ENCODE assay signal across 8 mouse cellular contexts in genomic region chr19:37436514-37437288, GRCm38 (mm10). TPM values are rescaled to one million over a fixed set of nuclear protein-coding genes. Genes with fewer than 3 reads are reported as not detected.
DNase-seq lines count a peak whose midpoint lies in the region; ATAC-seq and TF ChIP-seq lines count a peak whose summit lies in the region.

No protein-coding gene starts in this region.

- no peaks in the 10 kb centered on the region for H3K9me3 ChIP-seq in forebrain, embryonic 13.5 days (replicated peaks)
- no peaks in the 10 kb centered on the region for H3K9me3 ChIP-seq in forebrain, embryonic 11.5 days (ENCODE audit: control insufficient read depth, low read length)
- H3K9me3 ChIP-seq in E14TG2a.4 (ENCODE audit: low read length), result no peaks in the 10 kb centered on the region
- H3K9me3 ChIP-seq in kidney, postnatal 0 days (replicated peaks; ENCODE audit: low read length), result no peaks in the 10 kb centered on the region

- H3K4me3 ChIP-seq in forebrain, embryonic 13.5 days, result 0 out of 2 replicates have a peak overlapping the region, but pooled peaks have one; percentile 3
- H3K4me3 ChIP-seq in forebrain, embryonic 11.5 days (ENCODE audit: low read depth, low read length), result no peak overlapping the region
- H3K4me3 ChIP-seq in E14TG2a.4 (replicated peaks; ENCODE audit: low read length), result peak overlapping the region; percentile 93
- H3K4me3 ChIP-seq in kidney, postnatal 0 days (replicated peaks; ENCODE audit: low read depth, low read length), result no peak overlapping the region

- no peaks in the 10 kb centered on the region for H3K36me3 ChIP-seq in forebrain, embryonic 13.5 days (ENCODE audit: poor library complexity, severe bottlenecking)
- no peaks in the 10 kb centered on the region for H3K36me3 ChIP-seq in forebrain, embryonic 11.5 days (ENCODE audit: control insufficient read depth, insufficient read depth, low read length)
- peaks cover 21% of the 10 kb centered on the region for H3K36me3 ChIP-seq in E14TG2a.4 (ENCODE audit: insufficient read depth, low read length)
- H3K36me3 ChIP-seq in kidney, postnatal 0 days (ENCODE audit: insufficient read depth, low read length), result no peaks in the 10 kb centered on the region

- H3K4me1 ChIP-seq in forebrain, embryonic 13.5 days, result peaks cover 17% of the 10 kb centered on the region
- peaks cover 9% of the 10 kb centered on the region for H3K4me1 ChIP-seq in forebrain, embryonic 11.5 days (replicated peaks; ENCODE audit: control insufficient read depth, insufficient read depth, low read length)
- peaks cover 44% of the 10 kb centered on the region for H3K4me1 ChIP-seq in E14TG2a.4 (replicated peaks; ENCODE audit: low read depth, low read length)
- peaks cover 4% of the 10 kb centered on the region for H3K4me1 ChIP-seq in kidney, postnatal 0 days (replicated peaks; ENCODE audit: insufficient read depth, low read length)

- no peak overlapping the region for H3K4me2 ChIP-seq in forebrain, embryonic 13.5 days
- no peak overlapping the region for H3K4me2 ChIP-seq in forebrain, embryonic 11.5 days (ENCODE audit: low read depth, low read length, severe bottlenecking)
- peak overlapping the region; percentile 35; the same call in 1 of the 2 replicates for H3K4me2 ChIP-seq in kidney, postnatal 0 days (ENCODE audit: low read length)

- WGBS in forebrain, embryonic 13.5 days, result 2% methylated on average over 28 of the region's 28 CpGs
- 3% methylated on average over 28 of the region's 28 CpGs for WGBS in forebrain, embryonic 11.5 days
- WGBS in kidney, postnatal 0 days, result 10% methylated on average over 28 of the region's 28 CpGs

- H3K27ac ChIP-seq in forebrain, embryonic 13.5 days, result no peak overlapping the region
- no peak overlapping the region for H3K27ac ChIP-seq in forebrain, embryonic 11.5 days (ENCODE audit: low read depth, low read length)
- peak overlapping the region; percentile 56; the same call in 1 of the 2 replicates for H3K27ac ChIP-seq in kidney, postnatal 0 days

- no peak overlapping the region for H3K9ac ChIP-seq in forebrain, embryonic 13.5 days
- no peak overlapping the region for H3K9ac ChIP-seq in forebrain, embryonic 11.5 days (ENCODE audit: low read length)
- no peak overlapping the region for H3K9ac ChIP-seq in kidney, postnatal 0 days (ENCODE audit: low read depth, low read length)

- peaks cover 95% of the 10 kb centered on the region for H3K27me3 ChIP-seq in forebrain, embryonic 13.5 days
- peaks cover 74% of the 10 kb centered on the region for H3K27me3 ChIP-seq in forebrain, embryonic 11.5 days (ENCODE audit: control insufficient read depth, insufficient read depth, low read length)
- H3K27me3 ChIP-seq in E14TG2a.4 (ENCODE audit: insufficient read depth, low read length), result peaks cover 47% of the 10 kb centered on the region
- H3K27me3 ChIP-seq in kidney, postnatal 0 days (ENCODE audit: insufficient read depth, low read length), result peaks cover 55% of the 10 kb centered on the region

- TF ChIP-seq CTCF in E14TG2a.4 (conservative IDR thresholded peaks at IDR 0.05; ENCODE audit: low read length), result no peak
- TF ChIP-seq CTCF in kidney, postnatal 0 days (IDR thresholded peaks at IDR 0.05; ENCODE audit: low read depth), result no peak

- ATAC-seq in forebrain, embryonic 13.5 days, result no peak
- no peak for ATAC-seq in forebrain, embryonic 11.5 days (replicated peaks; ENCODE audit: low FRiP score)
- ATAC-seq in kidney, postnatal 0 days (replicated peaks; ENCODE audit: low FRiP score, low read depth), result no peak
- no peak for ATAC-seq in erythroblast, adult 5-6 weeks (replicated peaks; ENCODE audit: low FRiP score, poor library complexity, severe bottlenecking)

- DNase-seq in forebrain, embryonic 11.5 days (ENCODE audit: low spot score), result no peak
- peak; percentile 49 to 53 for DNase-seq in heart, adult 18-20 months
- no peak for DNase-seq in kidney, postnatal 0 days (ENCODE audit: low spot score)
- peak; percentile 70 for DNase-seq in lung, postnatal 36 days
- DNase-seq in urinary bladder, adult 2 months (ENCODE audit: low spot score), result no peak

RNA-seq across cellular contexts. Expression of gene Hhex, which starts 2.1 kb away (rescaled TPM):
- polyA plus RNA-seq in forebrain, embryonic 13.5 days (2015; fragmentation: Nextera tagmentation; extraction: Ambion mirVana), result 3.4 and 5.7 TPM in 2 replicates
- 4.5 and 5.1 TPM in 2 replicates for polyA plus RNA-seq in forebrain, embryonic 11.5 days (2014; fragmentation: Nextera tagmentation; extraction: Ambion mirVana)
- total RNA-seq in heart, adult 18-20 months (2021), result 1 to 10 TPM; 1.8 to 2.4 TPM
- polyA plus RNA-seq in kidney, postnatal 0 days (2015; fragmentation: Nextera tagmentation; extraction: Ambion mirVana), result 7.6 and 10.1 TPM in 2 replicates
- total RNA-seq in erythroblast, adult 5-6 weeks (2015; ENCODE audit: low replicate concordance), result 25.1 and 27.3 TPM in 2 replicates
- total RNA-seq in erythroblast, adult 5-6 weeks (2017; ENCODE audit: low replicate concordance), result 5.1 and 6.0 TPM in 2 replicates
- 4.7 and 5.3 TPM in 2 replicates for polyA plus RNA-seq in urinary bladder, adult 2 months (2012; rRNA removed)

Comparison
In these comparisons a context has a peak if more than half of its experiments do, and no peak if none do; other contexts are left out.
1. H3K4me3 ChIP-seq: peak in forebrain, embryonic 13.5 days (single experiment) and E14TG2a.4 (single experiment); none in forebrain, embryonic 11.5 days (single experiment) and kidney, postnatal 0 days (single experiment).
2. DNase-seq: peak in heart, adult 18-20 months (2 of 2) and lung, postnatal 36 days (single experiment); none in forebrain, embryonic 11.5 days (single experiment), kidney, postnatal 0 days (single experiment) and urinary bladder, adult 2 months (single experiment).